ENCODE assay signal across 8 mouse cellular contexts in genomic region chr10:60195087-60195486, GRCm38 (mm10). TPM values are rescaled to one million over a fixed set of nuclear protein-coding genes. Genes with fewer than 3 reads are reported as not detected.
DNase-seq lines count a peak whose midpoint lies in the region; ATAC-seq and TF ChIP-seq lines count a peak whose summit lies in the region.

No protein-coding gene starts in this region.

- ATAC-seq in neural tube, embryonic 11.5 days (ENCODE audit: insufficient read depth, low FRiP score, low TSS enrichment), result no peak
- ATAC-seq in hindbrain, embryonic 13.5 days (ENCODE audit: low FRiP score), result peak; percentile 21; the same call in 1 of the 2 replicates
- ATAC-seq in limb, embryonic 14.5 days (ENCODE audit: low FRiP score, low read depth), result peak; percentile 32; the same call in 1 of the 2 replicates
- ATAC-seq in megakaryocyte, adult 5-6 weeks (ENCODE audit: poor library complexity, severe bottlenecking), result no peak

- no peak overlapping the region; the same call in 1 of the 2 replicates for H3K9ac ChIP-seq in neural tube, embryonic 11.5 days (ENCODE audit: low read length)
- H3K9ac ChIP-seq in hindbrain, embryonic 13.5 days, result no peak overlapping the region
- no peak overlapping the region for H3K9ac ChIP-seq in limb, embryonic 14.5 days (ENCODE audit: low read depth, low read length, severe bottlenecking)

- DNase-seq in neural tube, embryonic 11.5 days (ENCODE audit: low spot score), result peak; percentile 41
- no peak for DNase-seq in neural tube, embryonic 10.5 days (ENCODE audit: extremely low spot score, low spot score)
- DNase-seq in cerebellum, postnatal 25 days, result peak; percentile 88 to 95
- peak; percentile 69 for DNase-seq in limb, embryonic 14.5 days (ENCODE audit: low spot score)
- DNase-seq in B cell, adult 2 months, result no peak
- no peak for DNase-seq in ovary, adult 18-20 months (ENCODE audit: low spot score)

- no peak overlapping the region for H3K4me2 ChIP-seq in neural tube, embryonic 11.5 days (ENCODE audit: low read depth)
- no peak overlapping the region for H3K4me2 ChIP-seq in hindbrain, embryonic 13.5 days
- H3K4me2 ChIP-seq in limb, embryonic 14.5 days (replicated peaks; ENCODE audit: low read depth, low read length, severe bottlenecking), result no peak overlapping the region

- H3K4me1 ChIP-seq in neural tube, embryonic 11.5 days (ENCODE audit: control insufficient read depth, insufficient read depth, low read length), result peaks cover 29% of the 10 kb centered on the region
- peaks cover 49% of the 10 kb centered on the region for H3K4me1 ChIP-seq in hindbrain, embryonic 13.5 days (replicated peaks)
- peaks cover 32% of the 10 kb centered on the region for H3K4me1 ChIP-seq in limb, embryonic 14.5 days (ENCODE audit: control insufficient read depth, insufficient read depth, low read length)

- 39% methylated on average over 4 of the region's 4 CpGs for WGBS in neural tube, embryonic 11.5 days
- WGBS in hindbrain, embryonic 13.5 days, result 13% methylated on average over 4 of the region's 4 CpGs
- 17% methylated on average over 4 of the region's 4 CpGs for WGBS in limb, embryonic 14.5 days

- H3K9me3 ChIP-seq in neural tube, embryonic 11.5 days (ENCODE audit: control insufficient read depth, low read length), result no peaks in the 10 kb centered on the region
- H3K9me3 ChIP-seq in hindbrain, embryonic 13.5 days, result no peaks in the 10 kb centered on the region
- H3K9me3 ChIP-seq in limb, embryonic 14.5 days (ENCODE audit: control insufficient read depth, low read length), result no peaks in the 10 kb centered on the region

- H3K4me3 ChIP-seq in neural tube, embryonic 11.5 days (ENCODE audit: low read depth, low read length), result no peak overlapping the region
- no peak overlapping the region for H3K4me3 ChIP-seq in hindbrain, embryonic 13.5 days
- H3K4me3 ChIP-seq in limb, embryonic 14.5 days (replicated peaks; ENCODE audit: low read length), result no peak overlapping the region

- no peaks in the 10 kb centered on the region for H3K36me3 ChIP-seq in neural tube, embryonic 11.5 days (ENCODE audit: control insufficient read depth, insufficient read depth, low read length)
- no peaks in the 10 kb centered on the region for H3K36me3 ChIP-seq in hindbrain, embryonic 13.5 days
- no peaks in the 10 kb centered on the region for H3K36me3 ChIP-seq in limb, embryonic 14.5 days (ENCODE audit: control insufficient read depth, insufficient read depth, low read length)

- no peak for TF ChIP-seq POLR2A in limb, embryonic 14.5 days (IDR thresholded peaks at IDR 0.05; ENCODE audit: borderline replicate concordance, extremely low read depth, insufficient read depth, insufficient read length)

- no peaks in the 10 kb centered on the region for H3K27me3 ChIP-seq in neural tube, embryonic 11.5 days (ENCODE audit: control insufficient read depth, insufficient read depth, low read length)
- 0 out of 2 replicates have a peak, but pooled peaks cover 6% of the 10 kb centered on the region for H3K27me3 ChIP-seq in hindbrain, embryonic 13.5 days
- H3K27me3 ChIP-seq in limb, embryonic 14.5 days (ENCODE audit: control insufficient read depth, insufficient read depth, low read length), result no peaks in the 10 kb centered on the region

- peak overlapping the region; percentile 71 for H3K27ac ChIP-seq in neural tube, embryonic 11.5 days (ENCODE audit: low read depth, low read length)
- peak overlapping the region; percentile 82 for H3K27ac ChIP-seq in hindbrain, embryonic 13.5 days
- peak overlapping the region; percentile 79 for H3K27ac ChIP-seq in limb, embryonic 14.5 days (replicated peaks; ENCODE audit: low read depth, low read length)

RNA-seq across cellular contexts. Expression of gene Chst3, which starts 24.0 kb away (rescaled TPM):
- polyA plus RNA-seq in neural tube, embryonic 11.5 days (2014; fragmentation: Nextera tagmentation; extraction: Ambion mirVana), result 1.6 and 1.7 TPM in 2 replicates
- 1.8 and 2.0 TPM in 2 replicates for polyA plus RNA-seq in hindbrain, embryonic 13.5 days (2015; fragmentation: Nextera tagmentation; extraction: Ambion mirVana)
- polyA plus RNA-seq in limb, embryonic 14.5 days (2012; rRNA removed), result 7.7 and 9.7 TPM in 2 replicates
- polyA plus RNA-seq in limb, embryonic 14.5 days (2014; fragmentation: Nextera tagmentation; extraction: Ambion mirVana), result 2.0 TPM in 2 replicates
- total RNA-seq in megakaryocyte, adult 5-6 weeks (2015), result 0.25 TPM in 1 of 2 replicates, not detected in the other
- 0.15 and 0.16 TPM in 2 replicates for total RNA-seq in megakaryocyte, adult 5-6 weeks (2017)

Comparison
In these comparisons a context has a peak if more than half of its experiments do, and no peak if none do; other contexts are left out.
1. DNase-seq: peak in neural tube, embryonic 11.5 days (single experiment), cerebellum, postnatal 25 days (2 of 2) and limb, embryonic 14.5 days (single experiment); none in neural tube, embryonic 10.5 days (single experiment), B cell, adult 2 months (0 of 2) and ovary, adult 18-20 months (single experiment).
2. ATAC-seq: peak in hindbrain, embryonic 13.5 days (single experiment) and limb, embryonic 14.5 days (single experiment); none in neural tube, embryonic 11.5 days (single experiment) and megakaryocyte, adult 5-6 weeks (single experiment).
3. Peak in every context shown above with its lines, with median percentiles within 50 percentile points of each other: H3K27ac ChIP-seq.